Comparison of ENCODE assay signal across 15 mouse cellular contexts in genomic region chr5:125358270-125358608, GRCm38 (mm10). TPM values are rescaled to one million over a fixed set of nuclear protein-coding genes. Genes with fewer than 3 reads are reported as not detected.
A peak's percentile ranks its signal among the peaks of the same experiment; 100 is the strongest.
DNase-seq lines count a peak whose midpoint lies in the region; ATAC-seq and TF ChIP-seq lines count a peak whose summit lies in the region.
"Had no signal": no experiment of that assay in that cellular context is flagged by ENCODE, and none has a peak within 500 bp of the region (broad histone marks: within the 10 kb centered on the region; RNA-seq: fewer than 3 reads in every experiment).

No protein-coding gene starts in this region.

- no peaks in the 10 kb centered on the region for H3K36me3 ChIP-seq in heart, embryonic 11.5 days (ENCODE audit: control insufficient read depth, insufficient read depth, low read length)
- H3K36me3 ChIP-seq in MEL (ENCODE audit: control insufficient read depth in 1 of 2, insufficient read depth in 2 of 2, low read length in 2 of 2) = peaks cover 0 to 4% of the 10 kb centered on the region in 2 experiments; a peak in 2 of 4 replicates
- H3K36me3 ChIP-seq in forebrain, embryonic 14.5 days (ENCODE audit: control insufficient read depth, insufficient read depth, low read length) = no peaks in the 10 kb centered on the region
- H3K36me3 ChIP-seq: embryonic facial prominence, embryonic 12.5 days; hindbrain, embryonic 15.5 days; limb, embryonic 12.5 days had no signal

- H3K9me3 ChIP-seq in heart, embryonic 11.5 days (replicated peaks; ENCODE audit: control insufficient read depth, low read length) = no peaks in the 10 kb centered on the region
- no peaks in the 10 kb centered on the region for H3K9me3 ChIP-seq in MEL (replicated peaks; ENCODE audit: insufficient read depth, low read length)
- no peaks in the 10 kb centered on the region for H3K9me3 ChIP-seq in forebrain, embryonic 14.5 days (replicated peaks; ENCODE audit: control insufficient read depth, low read length)
- H3K9me3 ChIP-seq: embryonic facial prominence, embryonic 12.5 days; hindbrain, embryonic 15.5 days had no signal

- H3K4me3 ChIP-seq in heart, embryonic 11.5 days (ENCODE audit: low read depth, low read length) = no peak overlapping the region
- H3K4me3 ChIP-seq in MEL (ENCODE audit: control insufficient read depth in 1 of 2, insufficient read depth in 1 of 2, low read depth in 2 of 2, low read length in 2 of 2) = peak overlapping the region; percentile 36 to 47
- no peak overlapping the region for H3K4me3 ChIP-seq in forebrain, embryonic 14.5 days (ENCODE audit: low read depth, low read length)
- H3K4me3 ChIP-seq: embryonic facial prominence, embryonic 12.5 days; hindbrain, embryonic 15.5 days; limb, embryonic 12.5 days; myocyte had no signal

- no peaks in the 10 kb centered on the region for H3K79me2 ChIP-seq in MEL (ENCODE audit: control insufficient read depth, insufficient read depth, low read length, poor library complexity)

- DNase-seq in heart, postnatal 4 days = no peak
- DNase-seq in MEL (ENCODE audit: low read depth, low spot score) (peak; percentile 99), liver (peak; percentile 39), adipocyte (ENCODE audit: low spot score) (no peak)
- no peak for DNase-seq in forebrain, embryonic 14.5 days (ENCODE audit: low spot score)
- DNase-seq in thymus, postnatal 4 days = no peak
- DNase-seq: kidney, postnatal 36 days; retina, postnatal 1 day had no signal

- TF ChIP-seq RAD21 in MEL (IDR thresholded peaks at IDR 0.05; ENCODE audit: low read depth, low read length) = peak; percentile 11

- ATAC-seq in heart, embryonic 11.5 days (replicated peaks; ENCODE audit: insufficient number of reproducible peaks, low FRiP score, low TSS enrichment) = no peak
- peak; percentile 98 for ATAC-seq in megakaryocyte, adult 5-6 weeks (ENCODE audit: poor library complexity, severe bottlenecking)
- no peak for ATAC-seq in forebrain, embryonic 14.5 days
- ATAC-seq: CD4-positive, CD25-positive, alpha-beta regulatory T cell, adult 4 months had no signal

- no peaks in the 10 kb centered on the region for H3K4me1 ChIP-seq in heart, embryonic 11.5 days (ENCODE audit: control insufficient read depth, insufficient read depth, low read length)
- H3K4me1 ChIP-seq in MEL (ENCODE audit: control insufficient read depth in 1 of 2, insufficient read depth in 2 of 2, low read length in 2 of 2) = peaks cover 0 to 11% of the 10 kb centered on the region in 2 experiments; a peak in 2 of 4 replicates
- H3K4me1 ChIP-seq in forebrain, embryonic 14.5 days (ENCODE audit: control insufficient read depth, insufficient read depth, low read length) = no peaks in the 10 kb centered on the region
- H3K4me1 ChIP-seq: hindbrain, embryonic 15.5 days had no signal

- 55% methylated on average over 5 of the region's 5 CpGs for WGBS in heart, embryonic 11.5 days (ENCODE audit: insufficient replicate concordance)
- 87% methylated on average over 5 of the region's 5 CpGs for WGBS in forebrain, embryonic 14.5 days

- TF ChIP-seq POLR2A in MEL (IDR thresholded peaks at IDR 0.05; ENCODE audit: control insufficient read depth in 1 of 2, insufficient read depth in 1 of 2, low read depth in 1 of 2, low read length in 2 of 2, poor library complexity in 1 of 2) = peak in 1 of 2 experiments; percentile 36; a peak in 1 of 4 replicates

- TF ChIP-seq CTCF in MEL (IDR thresholded peaks at IDR 0.05 in 2 of 3, conservative IDR thresholded peaks at IDR 0.05 in 1 of 3; ENCODE audit: control insufficient read depth in 1 of 3, insufficient read depth in 1 of 3, low read depth in 2 of 3, low read length in 3 of 3, poor library complexity in 1 of 3, severe bottlenecking in 1 of 3) = peak in 1 of 3 experiments; percentile 44; a peak in 2 of 6 replicates

- H3K4me2 ChIP-seq in heart, embryonic 11.5 days = peak overlapping the region; percentile 17; the same call in 1 of the 2 replicates
- H3K4me2 ChIP-seq in forebrain, embryonic 14.5 days (ENCODE audit: low read length) = no peak overlapping the region
- H3K4me2 ChIP-seq: embryonic facial prominence, embryonic 12.5 days; hindbrain, embryonic 15.5 days; limb, embryonic 12.5 days had no signal

- no peak overlapping the region for H3K9ac ChIP-seq in heart, embryonic 11.5 days (ENCODE audit: low read depth, low read length)
- H3K9ac ChIP-seq in MEL (ENCODE audit: control insufficient read depth, low read depth, low read length, poor library complexity, severe bottlenecking) = peak overlapping the region; percentile 41; the same call in 1 of the 2 replicates
- H3K9ac ChIP-seq in forebrain, embryonic 14.5 days (ENCODE audit: low read length) = no peak overlapping the region
- H3K9ac ChIP-seq: embryonic facial prominence, embryonic 12.5 days; hindbrain, embryonic 15.5 days; limb, embryonic 12.5 days had no signal

- H3K27me3 ChIP-seq in heart, embryonic 11.5 days (ENCODE audit: control insufficient read depth, insufficient read depth, low read length) = no peaks in the 10 kb centered on the region
- H3K27me3 ChIP-seq in MEL (ENCODE audit: control insufficient read depth in 1 of 2, insufficient read depth in 2 of 2, low read length in 2 of 2) = no peaks in the 10 kb centered on the region
- no peaks in the 10 kb centered on the region for H3K27me3 ChIP-seq in forebrain, embryonic 14.5 days (replicated peaks; ENCODE audit: control insufficient read depth, insufficient read depth, low read length)
- H3K27me3 ChIP-seq: embryonic facial prominence, embryonic 12.5 days; hindbrain, embryonic 15.5 days; limb, embryonic 12.5 days had no signal

- TF ChIP-seq EP300 in MEL (IDR thresholded peaks at IDR 0.05; ENCODE audit: low read depth in 1 of 2, low read length in 2 of 2) = peak; percentile 91 to 94

- H3K27ac ChIP-seq in heart, embryonic 11.5 days (ENCODE audit: low read depth, low read length) = 0 out of 2 replicates have a peak overlapping the region, but pooled peaks have one; percentile 41
- peak overlapping the region; percentile 77 for H3K27ac ChIP-seq in MEL (ENCODE audit: control insufficient read depth, low read depth, low read length)
- H3K27ac ChIP-seq in forebrain, embryonic 14.5 days (ENCODE audit: low read depth, low read length) = no peak overlapping the region
- H3K27ac ChIP-seq: embryonic facial prominence, embryonic 12.5 days; hindbrain, embryonic 15.5 days; limb, embryonic 12.5 days had no signal

TF ChIP-seq in MEL, 35 proteins besides CTCF, POLR2A, EP300 and RAD21 (continues in another document):
- TF ChIP-seq ETS1 (IDR thresholded peaks at IDR 0.05; ENCODE audit: low read depth, low read length) (peak; percentile 85), ZC3H11A (IDR thresholded peaks at IDR 0.05; ENCODE audit: low read depth, low read length) (no peak), MYB (IDR thresholded peaks at IDR 0.05; ENCODE audit: low read depth, low read length) (no peak), JUND (IDR thresholded peaks at IDR 0.05; ENCODE audit: low read depth, low read length) (no peak), E2F4 (IDR thresholded peaks at IDR 0.05; ENCODE audit: borderline replicate concordance, low read depth, low read length) (no peak), ZKSCAN1 (IDR thresholded peaks at IDR 0.05; ENCODE audit: low read depth, low read length) (no peak), USF1 (IDR thresholded peaks at IDR 0.05; ENCODE audit: low read depth, low read length) (peak; percentile 59), TCF12 (IDR thresholded peaks at IDR 0.05; ENCODE audit: low read depth, low read length) (peak; percentile 83), MAX (IDR thresholded peaks at IDR 0.05; ENCODE audit: low read length) (peak; percentile 88), GABPA (IDR thresholded peaks at IDR 0.05; ENCODE audit: low read depth, low read length) (no peak), GATA1 (IDR thresholded peaks at IDR 0.05; ENCODE audit: low read depth, low read length) (peak; percentile 91), BHLHE40 (IDR thresholded peaks at IDR 0.05; ENCODE audit: borderline replicate concordance, low read depth, low read length) (peak; percentile 81), MAZ (IDR thresholded peaks at IDR 0.05; ENCODE audit: low read depth, low read length) (peak; percentile 89), CHD1 (IDR thresholded peaks at IDR 0.05; ENCODE audit: low read depth, low read length) (no peak), ZNF384 (IDR thresholded peaks at IDR 0.05; ENCODE audit: low read depth, low read length) (no peak), SMC3 (IDR thresholded peaks at IDR 0.05; ENCODE audit: low read depth, low read length) (peak; percentile 38)

RNA-seq across cellular contexts. Expression of gene Scarb1, which starts 17.3 kb away (rescaled TPM):
- polyA plus RNA-seq in heart, embryonic 11.5 days (2014; fragmentation: Nextera tagmentation; extraction: Ambion mirVana) = 57.1 and 67.0 TPM in 2 replicates
- 10 to 100 TPM; 65.7 to 67.0 TPM for total RNA-seq in heart, postnatal 4 days (2021)
- total RNA-seq in MEL (2012; rRNA removed) = 51.4 and 53.1 TPM in 2 replicates
- 10 to 100 TPM in 1 of 2 experiments, not detected in 1; 98.3 TPM for polyA plus RNA-seq in MEL (2012; ENCODE audit: insufficient read depth in 1 of 2, insufficient read length in 2 of 2, low read depth in 1 of 2, low replicate concordance in 2 of 2, missing spikeins in 1 of 2)
- total RNA-seq in megakaryocyte, adult 5-6 weeks (2015) = 88.7 and 92.9 TPM in 2 replicates
- total RNA-seq in megakaryocyte, adult 5-6 weeks (2017) = 86.3 and 88.2 TPM in 2 replicates
- 17.6 and 21.7 TPM in 2 replicates for polyA plus RNA-seq in forebrain, embryonic 14.5 days (2014; fragmentation: Nextera tagmentation; extraction: Ambion mirVana)

RNA-seq across cellular contexts. Expression of gene Gm10382, which starts 30.9 kb away (rescaled TPM):
- 0.42 TPM in 1 of 2 replicates, not detected in the other for polyA plus RNA-seq in heart, embryonic 11.5 days (2014; fragmentation: Nextera tagmentation; extraction: Ambion mirVana)
- under 1 TPM; 0.21 to 0.29 TPM for total RNA-seq in heart, postnatal 4 days (2021)
- 0.65 TPM in 2 replicates for total RNA-seq in MEL (2012; rRNA removed)
- under 1 TPM in 1 of 2 experiments, not detected in 1; 0.96 TPM for polyA plus RNA-seq in MEL (2012; ENCODE audit: insufficient read depth in 1 of 2, insufficient read length in 2 of 2, low read depth in 1 of 2, low replicate concordance in 2 of 2, missing spikeins in 1 of 2)
- total RNA-seq in megakaryocyte, adult 5-6 weeks (2015) = not detected in 2 replicates
- 0.11 TPM in 1 of 2 replicates, not detected in the other for total RNA-seq in megakaryocyte, adult 5-6 weeks (2017)
- polyA plus RNA-seq in forebrain, embryonic 14.5 days (2014; fragmentation: Nextera tagmentation; extraction: Ambion mirVana) = 0.33 TPM in 1 of 2 replicates, not detected in the other

RNA-seq across cellular contexts. Expression of gene Ubc, which starts 31.8 kb away (rescaled TPM):
- polyA plus RNA-seq in heart, embryonic 11.5 days (2014; fragmentation: Nextera tagmentation; extraction: Ambion mirVana) = 833 and 922 TPM in 2 replicates
- total RNA-seq in heart, postnatal 4 days (2021) = 100 to 1,000 TPM; 781 to 834 TPM
- 511 and 526 TPM in 2 replicates for total RNA-seq in MEL (2012; rRNA removed)
- polyA plus RNA-seq in MEL (2012; ENCODE audit: insufficient read depth in 1 of 2, insufficient read length in 2 of 2, low read depth in 1 of 2, low replicate concordance in 2 of 2, missing spikeins in 1 of 2) = 1,000 to 10,000 TPM in 1 of 2 experiments, 100 to 1,000 TPM in 1; 113 to 1,075 TPM
- 260 and 265 TPM in 2 replicates for total RNA-seq in megakaryocyte, adult 5-6 weeks (2015)
- 355 and 414 TPM in 2 replicates for total RNA-seq in megakaryocyte, adult 5-6 weeks (2017)
- 981 and 1,199 TPM in 2 replicates for polyA plus RNA-seq in forebrain, embryonic 14.5 days (2014; fragmentation: Nextera tagmentation; extraction: Ambion mirVana)

Comparison
In these comparisons a context has a peak if more than half of its experiments do, and no peak if none do; other contexts are left out.
1. H3K4me3 ChIP-seq: peak in MEL (2 of 2); none in heart, embryonic 11.5 days (single experiment) and forebrain, embryonic 14.5 days (single experiment).
2. DNase-seq: peak in MEL (single experiment) and liver (single experiment); none in heart, postnatal 4 days (single experiment), forebrain, embryonic 14.5 days (single experiment), adipocyte (single experiment) and thymus, postnatal 4 days (single experiment).